Mouse (Mus musculus): ENCODE results near the gene Gm428. TPM values are rescaled to one million over a fixed set of nuclear protein-coding genes. Genes with fewer than 3 reads are reported as not detected.
"Not testable (repeated sequence)": the region's sequence is repeated elsewhere in the genome, so short reads cannot be mapped to it uniquely, and the experiment has no call there.

The Gm428 gene
- not detected for total RNA-seq (2021)
- long read RNA-seq, experiment 1: 0 reads
- long read RNA-seq, experiment 2: 0 reads

DNA sequence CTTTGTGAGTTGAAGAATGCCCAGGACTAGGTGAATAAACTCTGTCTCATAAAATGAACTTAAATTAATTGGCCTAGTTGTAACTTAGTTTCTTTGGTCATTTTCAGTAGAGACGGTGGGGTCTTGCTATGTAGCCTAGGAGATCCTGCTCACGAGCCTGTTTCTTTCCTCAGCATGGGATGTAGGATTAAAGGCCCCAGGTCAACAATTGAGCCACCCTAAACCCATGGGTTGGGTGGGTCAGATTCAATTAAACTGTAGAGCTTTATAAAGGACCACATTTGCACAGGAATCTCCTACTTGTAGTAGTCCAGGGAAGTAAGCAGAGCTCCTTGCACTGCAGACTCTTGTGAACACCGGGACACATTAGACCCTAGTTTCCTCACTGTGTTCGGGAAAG, at the start of gene Gm428:
Gene Gm428 (plus strand): TSS at position 301 of the 400 bp plus-strand sequence.
- DNase-seq; H3K27ac ChIP-seq; H3K4me3 ChIP-seq; intact Hi-C loops (cut with DNase I): not testable (repeated sequence)

DNA sequence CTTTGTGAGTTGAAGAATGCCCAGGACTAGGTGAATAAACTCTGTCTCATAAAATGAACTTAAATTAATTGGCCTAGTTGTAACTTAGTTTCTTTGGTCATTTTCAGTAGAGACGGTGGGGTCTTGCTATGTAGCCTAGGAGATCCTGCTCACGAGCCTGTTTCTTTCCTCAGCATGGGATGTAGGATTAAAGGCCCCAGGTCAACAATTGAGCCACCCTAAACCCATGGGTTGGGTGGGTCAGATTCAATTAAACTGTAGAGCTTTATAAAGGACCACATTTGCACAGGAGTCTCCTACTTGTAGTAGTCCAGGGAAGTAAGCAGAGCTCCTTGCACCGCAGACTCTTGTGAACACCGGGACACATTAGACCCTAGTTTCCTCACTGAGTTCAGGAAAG, 45.5 kb upstream of the Gm428 start, which contains the start of gene Gm11236:
Gene Gm11236 (plus strand): TSS at position 301 of the 400 bp plus-strand sequence.
- H3K27ac ChIP-seq; DNase-seq; intact Hi-C loops (cut with DNase I); H3K4me3 ChIP-seq: not testable (repeated sequence)

DNA sequence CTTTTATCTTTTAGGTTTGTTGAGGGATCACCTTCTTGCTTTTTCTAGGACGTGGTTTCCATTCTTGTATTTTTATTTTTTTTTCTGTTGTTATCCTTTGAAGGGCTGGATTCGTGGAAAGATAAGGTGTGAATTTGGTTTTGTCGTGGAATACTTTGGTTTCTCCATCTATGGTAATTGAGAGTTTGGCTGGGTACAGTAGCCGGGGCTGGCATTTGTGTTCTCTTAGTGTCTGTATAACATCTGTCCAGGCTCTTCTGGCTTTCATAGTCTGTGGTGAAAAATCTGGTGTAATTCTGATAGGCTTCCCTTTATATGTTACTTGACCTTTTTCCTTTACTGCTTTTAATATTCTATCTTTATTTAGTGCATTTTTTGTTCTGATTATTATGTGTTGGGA, 21.5 kb upstream of the Gm428 start:
- intact Hi-C loops (cut with DNase I): not testable (repeated sequence)
- DNase-seq: peak; percentile 6

DNA sequence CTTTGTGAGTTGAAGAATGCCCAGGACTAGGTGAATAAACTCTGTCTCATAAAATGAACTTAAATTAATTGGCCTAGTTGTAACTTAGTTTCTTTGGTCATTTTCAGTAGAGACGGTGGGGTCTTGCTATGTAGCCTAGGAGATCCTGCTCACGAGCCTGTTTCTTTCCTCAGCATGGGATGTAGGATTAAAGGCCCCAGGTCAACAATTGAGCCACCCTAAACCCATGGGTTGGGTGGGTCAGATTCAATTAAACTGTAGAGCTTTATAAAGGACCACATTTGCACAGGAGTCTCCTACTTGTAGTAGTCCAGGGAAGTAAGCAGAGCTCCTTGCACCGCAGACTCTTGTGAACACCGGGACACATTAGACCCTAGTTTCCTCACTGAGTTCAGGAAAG, 15.3 kb upstream of the Gm428 start, which contains the start of gene Gm11239:
Gene Gm11239 (plus strand): TSS at position 301 of the 400 bp plus-strand sequence.
- intact Hi-C loops (cut with DNase I); H3K4me3 ChIP-seq; DNase-seq; H3K27ac ChIP-seq: not testable (repeated sequence)

More for the DNA sequence above, 21.5 kb upstream of the Gm428 start:
- H3K27ac ChIP-seq, H3K4me3 ChIP-seq: not testable (repeated sequence)

DNA sequence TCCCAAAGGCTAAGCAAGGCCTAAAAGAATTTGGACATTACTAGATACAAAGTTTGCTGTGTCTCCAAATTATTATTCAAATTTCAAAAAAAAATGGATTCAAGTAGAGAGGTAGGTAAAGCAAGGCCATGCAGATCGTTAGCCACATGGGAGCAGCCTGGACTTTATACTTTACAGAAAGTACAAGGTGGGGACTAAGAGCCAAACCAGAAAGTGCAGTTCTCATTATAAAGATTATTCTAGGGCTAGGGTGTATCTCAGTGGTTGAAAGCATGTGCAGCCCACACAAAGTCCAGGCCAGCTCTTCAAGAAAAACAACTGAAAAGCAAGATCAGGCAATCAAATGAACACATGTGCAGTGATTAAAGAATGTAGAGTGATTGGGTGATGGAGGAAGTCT, 35.4 kb downstream of the Gm428 start:
- no peak overlapping the region for H3K27ac ChIP-seq
- intact Hi-C loops (cut with DNase I): no loop called here
- TF ChIP-seq CTCF (IDR thresholded peaks at IDR 0.05): no peak
- no peak overlapping the region for H3K4me3 ChIP-seq
- DNase-seq: no peak

DNA sequence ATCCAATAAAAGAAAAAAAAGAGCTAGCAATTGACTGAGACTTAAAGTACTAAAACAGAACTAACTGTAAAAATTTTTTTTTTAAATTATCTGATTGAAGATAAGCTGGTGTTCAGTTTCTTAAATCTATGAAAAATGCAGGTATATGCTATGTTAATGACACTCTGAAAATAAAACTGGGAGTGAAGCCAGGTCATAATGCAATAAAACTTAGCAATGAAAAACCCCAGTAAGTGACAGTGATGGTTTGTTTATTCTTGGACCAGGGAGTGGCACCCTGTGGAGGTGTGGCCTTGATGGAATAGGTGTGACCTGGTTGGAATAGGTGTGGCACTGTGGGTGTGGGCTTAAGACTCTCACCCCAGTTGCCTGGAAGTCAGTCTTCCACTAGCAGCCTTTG, 36.5 kb downstream of the Gm428 start:
- DNase-seq: no peak
- TF ChIP-seq CTCF (IDR thresholded peaks at IDR 0.05): no peak
- Histone ChIP-seq H3K27ac (no peak overlapping the region), H3K4me3 (no peak overlapping the region)
- intact Hi-C loops (cut with DNase I): no loop called here

Other genes with a start within 250 kb of the Gm428 start
- gene Gm11238, start 75.6 kb upstream of the Gm428 start, total RNA-seq (2021): not detected
- gene Gm11237, start 60.5 kb upstream of the Gm428 start, total RNA-seq (2021): not detected
- not detected for gene Gm11236, start 45.4 kb upstream of the Gm428 start, total RNA-seq (2021)
- not detected for gene Gm11239, start 15.2 kb upstream of the Gm428 start, total RNA-seq (2021)
- gene Rasef, start 107.5 kb downstream of the Gm428 start, total RNA-seq (2021): not detected
- not detected for gene Gm11758, start 192.8 kb downstream of the Gm428 start, total RNA-seq (2021)
- under 1 TPM in 1 of 2 experiments, not detected in 1; 0.20 TPM for gene Gm11757, start 207.6 kb downstream of the Gm428 start, total RNA-seq (2021)
- under 1 TPM in 1 of 2 experiments, not detected in 1; 0.20 TPM for gene Gm13871, start 222.4 kb downstream of the Gm428 start, total RNA-seq (2021)
- gene Gm11756, start 237.2 kb downstream of the Gm428 start, total RNA-seq (2021): 1 to 10 TPM in 1 of 2 experiments, not detected in 1; 1.3 TPM